Mouse (Mus musculus): ENCODE measurements around the gene Paxx. TPM values are rescaled to one million over a fixed set of nuclear protein-coding genes. Genes with fewer than 3 reads are reported as not detected.
A peak's percentile ranks its signal among the peaks of the same experiment; 100 is the strongest.

The Paxx gene
- total and polyA plus RNA-seq, 3 experiments = 13.9 to 16.2 (median 15.1) TPM

- TF ChIP-seq KAT2A (IDR thresholded peaks at IDR 0.05; ENCODE audit: insufficient replicate concordance, low read length) (no peak), MYC (IDR thresholded peaks at IDR 0.05; ENCODE audit: low read depth, low read length) (no peak), CHD2 (IDR thresholded peaks at IDR 0.05; ENCODE audit: low read length) (no peak), RCOR1 (conservative IDR thresholded peaks at IDR 0.05; ENCODE audit: low read depth, low read length) (no peak), GABPA (IDR thresholded peaks at IDR 0.05; ENCODE audit: insufficient replicate concordance, low read depth, low read length) (no peak), NELFE (IDR thresholded peaks at IDR 0.05; ENCODE audit: low read depth, low read length) (no peak; the same call in 1 of the 2 replicates), POLR2A (IDR thresholded peaks at IDR 0.05; ENCODE audit: low read depth, low read length) (peak; percentile 58; the same call in 1 of the 2 replicates), MAX (IDR thresholded peaks at IDR 0.05; ENCODE audit: low read length) (no peak; the same call in 1 of the 2 replicates), CHD1 (IDR thresholded peaks at IDR 0.05; ENCODE audit: low read depth, low read length) (no peak), UBTF (IDR thresholded peaks at IDR 0.05; ENCODE audit: low read depth, low read length) (0 out of 2 replicates have a peak, but pooled peaks have one; percentile 41), CTCF (conservative IDR thresholded peaks at IDR 0.05 in 1 of 2, IDR thresholded peaks at IDR 0.05 in 1 of 2; ENCODE audit: low read depth in 2 of 2, low read length in 2 of 2) (peak; percentile 33 to 95; a peak in 2 of 4 replicates), TBP (conservative IDR thresholded peaks at IDR 0.05; ENCODE audit: low read depth, low read length) (no peak), NRF1 (IDR thresholded peaks at IDR 0.05; ENCODE audit: low read depth, low read length) (peak; percentile 90)
Measured at GRCm38 (mm10) chr2:25428442-25429236, 32.3 kb downstream of the Paxx start, which contains the start of gene Abca2 (continued).

- dilution Hi-C loops (cut with MboI; ENCODE audit: extremely low pct_ligation_motif_present, extremely low pct_unique_long_range_greater_than_20kb, low sequenced_read_pairs) = no loop called here
- Histone ChIP-seq H3K27me3 (replicated peaks) (no peaks in the 10 kb centered on the region), H3K4me3 (replicated peaks in 1 of 3; ENCODE audit: low read depth in 2 of 3, low read length in 2 of 3, poor library complexity in 1 of 3) (no peak overlapping the region), H3K27ac (ENCODE audit: insufficient read depth, low read depth) (no peak overlapping the region), H3K36me3 (replicated peaks in 1 of 2; ENCODE audit: control insufficient read depth in 1 of 2, insufficient read depth in 1 of 2, low read length in 1 of 2) (peaks cover 0 to 20% of the 10 kb centered on the region in 2 experiments), H3K4me1 (ENCODE audit: control insufficient read depth in 1 of 2, insufficient read depth in 2 of 2) (peaks cover 36 to 75% of the 10 kb centered on the region in 2 experiments), H3K9ac (ENCODE audit: insufficient read depth, low read depth) (no peak overlapping the region), H3K4me2 (ENCODE audit: insufficient read depth, low read depth, poor library complexity, severe bottlenecking) (no peak overlapping the region), H3K9me3 (replicated peaks; ENCODE audit: low read length) (peaks cover 3% of the 10 kb centered on the region), H3K79me2 (replicated peaks; ENCODE audit: control insufficient read depth, extremely low read depth, insufficient read depth, poor library complexity, severe bottlenecking) (no peaks in the 10 kb centered on the region)
- TF ChIP-seq CTCF (conservative IDR thresholded peaks at IDR 0.05 in 1 of 2, IDR thresholded peaks at IDR 0.05 in 1 of 2; ENCODE audit: low read depth in 2 of 2, low read length in 2 of 2) = peak in 1 of 2 experiments; percentile 12; a peak in 1 of 4 replicates
- no peak for TF ChIP-seq MAFK (IDR thresholded peaks at IDR 0.05; ENCODE audit: insufficient replicate concordance, low read length)
- no peak for TF ChIP-seq EP300 (IDR thresholded peaks at IDR 0.05; ENCODE audit: low read length)
- TF ChIP-seq MAZ (IDR thresholded peaks at IDR 0.05; ENCODE audit: low read depth, low read length) = no peak
- TF ChIP-seq HCFC1 (IDR thresholded peaks at IDR 0.05; ENCODE audit: low read depth, low read length) = no peak
- no peak for DNase-seq (ENCODE audit: extremely low read depth)
- in situ Hi-C loops (cut with MboI; ENCODE audit: low pct_ligation_motif_present, low pct_unique_long_range_greater_than_20kb, low sequenced_read_pairs) = loop anchor here (10.0 kb wide), 1 partner anchor 128 kb away; the partner anchor contains the start of gene Edf1
Measured at GRCm38 (mm10) chr2:25427256-25427655, 33.6 kb downstream of the Paxx start.

All from CH12.LX (cell line).